Mouse (Mus musculus) ES-E14 (cell line): Measurements from ENCODE around the gene Ankrd10. TPM values are rescaled to one million over a fixed set of nuclear protein-coding genes. Genes with fewer than 3 reads are reported as not detected.
"Not testable (repeated sequence)": the region's sequence is repeated elsewhere in the genome, so short reads cannot be mapped to it uniquely, and the experiment has no call there.

Experiments used
- DNase-seq: peaks from one replicate; pipeline ENCODE4 v3.0.0-alpha.2; 2013; ENCODE audit warnings: low read depth, low spot score
- H3K27ac ChIP-seq: 2 replicates; pipeline ENCODE4 v1.5.1; 2012; ENCODE audit warnings: low read depth, mild to moderate bottlenecking, low read length, moderate library complexity, mixed read lengths; ENCODE audit not compliant: poor library complexity, insufficient read depth, severe bottlenecking
- H3K36me3 ChIP-seq: 2 replicates; pipeline ENCODE4 v1.6.1; 2012; ENCODE audit warnings: mild to moderate bottlenecking, low read length, moderate library complexity, mixed read lengths; ENCODE audit not compliant: control insufficient read depth, poor library complexity, insufficient read depth, severe bottlenecking
- H3K4me1 ChIP-seq, 2 experiments: fragments of 150-350 bp in 1 of 2; sonication (generic) in 1 of 2; 2 replicates each; pipeline ENCODE4 v1.6.1; 2012; ENCODE audit warnings: low read length in 2 of 2, mild to moderate bottlenecking in 1 of 2, mixed read lengths in 1 of 2; ENCODE audit not compliant: control insufficient read depth in 2 of 2, insufficient read depth in 2 of 2, poor library complexity in 1 of 2
- H3K4me3 ChIP-seq, 2 experiments: fragments of 150-350 bp in 1 of 2; sonication (generic) in 1 of 2; 2 replicates each; pipeline ENCODE4 v1.5.1; 2012; ENCODE audit warnings: low read length in 2 of 2, low read depth in 1 of 2, mild to moderate bottlenecking in 1 of 2, mixed read lengths in 1 of 2; ENCODE audit not compliant: insufficient read depth in 1 of 2, poor library complexity in 1 of 2, severe bottlenecking in 1 of 2
- H3K9ac ChIP-seq: 2 replicates; pipeline ENCODE4 v1.6.1; 2012; ENCODE audit warnings: low read depth, mild to moderate bottlenecking, low read length, mixed read lengths; ENCODE audit not compliant: poor library complexity, insufficient read depth, severe bottlenecking
- H3K9me3 ChIP-seq: fragments of 150-350 bp; sonication (generic); 2 replicates; pipeline ENCODE4 v1.6.1; 2012; ENCODE audit warnings: low read depth, mild to moderate bottlenecking, low read length; ENCODE audit not compliant: control insufficient read depth, insufficient read depth
- CHD2 ChIP-seq: IDR thresholded peaks from 2 replicates; pipeline ENCODE4 v1.6.1; 2014; ENCODE audit warnings: mild to moderate bottlenecking, low read depth, low read length, inconsistent platforms
- HCFC1 ChIP-seq: IDR thresholded peaks from 2 replicates; pipeline ENCODE4 v1.6.1; 2012; ENCODE audit warnings: low read length, inconsistent platforms, borderline replicate concordance; ENCODE audit not compliant: insufficient read depth
- MAFK ChIP-seq: IDR thresholded peaks from 2 replicates; pipeline ENCODE4 v1.6.1; 2014; ENCODE audit warnings: mild to moderate bottlenecking, low read depth, low read length, inconsistent platforms; ENCODE audit not compliant: insufficient read depth
- ZC3H11A ChIP-seq: IDR thresholded peaks from 2 replicates; pipeline ENCODE4 v1.6.1; 2012; ENCODE audit warnings: low read depth, mild to moderate bottlenecking, inconsistent platforms, low read length, borderline replicate concordance
- ZNF384 ChIP-seq: IDR thresholded peaks from 2 replicates; pipeline ENCODE4 v1.6.1; 2012; ENCODE audit warnings: low read depth, low read length, inconsistent platforms
- in situ Hi-C, 2 experiments: fragments of 600-800 bp; cut with MboI; formaldehyde crosslinking; loops; one replicate each; pipeline ENCODE4 v1.15.1; 2025; ENCODE audit warnings: low sequenced_read_pairs in 2 of 2, inconsistent platforms in 1 of 2; ENCODE audit not compliant: unreplicated experiment in 2 of 2
- total RNA-seq: library from RNA; depleted of rRNA; stranded (reverse); fragments of 300-350 nt; gene quantifications from 2 replicates; pipeline ENCODE4 v1.2.3, GENCODE M21; 2012; rRNA removed

Ankrd10 gene
- total RNA-seq: 165 and 235 TPM in 2 replicates

DNA sequence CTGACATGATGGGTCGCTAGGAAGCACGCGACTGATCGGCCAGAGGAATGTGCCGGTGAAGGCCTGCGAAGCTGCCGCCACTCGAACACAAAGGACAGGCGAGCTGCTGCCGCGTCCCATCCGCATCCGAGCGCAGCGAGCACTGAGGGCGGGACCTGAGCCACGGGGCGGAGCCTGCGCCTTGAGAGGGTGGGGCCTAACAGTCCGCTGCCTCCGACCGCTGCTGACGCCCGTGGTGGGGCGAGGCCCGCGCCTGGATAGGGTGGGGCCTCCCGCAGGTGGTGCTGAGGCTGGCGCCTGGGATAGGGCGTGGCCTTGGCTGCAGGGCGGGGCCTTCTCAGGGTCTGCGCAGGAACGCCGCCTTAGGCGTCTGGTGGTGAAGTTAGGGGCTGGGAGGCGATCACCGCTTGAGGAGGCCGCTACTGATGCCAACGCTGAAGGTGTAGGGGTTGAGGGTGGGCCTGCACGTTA is at the start of gene Ankrd10:
Ankrd10 (minus strand) TSS at position 147 of the 471 bp plus-strand sequence.
- Histone ChIP-seq H3K36me3 (peaks cover 19% of the 10 kb centered on the region), H3K9me3 (no peaks in the 10 kb centered on the region), H3K4me1 (peaks cover 3 to 17% of the 10 kb centered on the region in 2 experiments; a peak in 2 of 4 replicates), H3K27ac (peak within 1 kb of the TSS; percentile 90), H3K4me3 (peak within 1 kb of the TSS; percentile 87 to 88), H3K9ac (peak within 1 kb of the TSS; percentile 98)
- TF ChIP-seq HCFC1: peak; percentile 41; the same call in 1 of the 2 replicates
- no peak for TF ChIP-seq ZC3H11A
- no peak for TF ChIP-seq MAFK
- peak; percentile 93 for DNase-seq
- in situ Hi-C loops: no loop called here

DNA sequence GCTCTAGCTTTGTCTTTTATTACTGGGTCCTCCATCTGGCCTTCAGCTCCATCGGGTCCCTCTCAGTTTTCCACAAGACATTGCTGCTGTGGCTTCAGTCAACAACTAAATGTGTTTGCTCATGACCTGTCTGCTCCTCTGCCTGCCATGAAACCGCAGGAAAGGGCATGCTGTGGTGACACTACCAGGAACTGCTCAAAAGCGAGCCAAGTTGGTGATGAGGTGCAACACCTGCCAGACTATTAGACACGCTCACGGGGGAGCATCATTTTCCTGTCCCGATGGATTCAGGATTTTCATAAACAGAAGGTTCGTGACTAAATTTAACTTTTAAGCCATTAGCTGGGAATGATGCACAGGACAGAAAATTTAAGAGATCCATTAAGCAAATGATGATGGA is 49.0 kb upstream of the Ankrd10 start:
- H3K9me3 ChIP-seq: no peaks in the 10 kb centered on the region
- no peak overlapping the region for H3K27ac ChIP-seq
- in situ Hi-C loops: no loop called here
- H3K4me1 ChIP-seq: no peaks in the 10 kb centered on the region
- H3K9ac ChIP-seq: no peak overlapping the region
- H3K4me3 ChIP-seq: no peak overlapping the region
- TF ChIP-seq CHD2 (no peak), ZC3H11A (no peak), MAFK (no peak), ZNF384 (no peak), HCFC1 (no peak)
- DNase-seq: no peak
- H3K36me3 ChIP-seq: no peaks in the 10 kb centered on the region

- Histone ChIP-seq H3K27ac (no peak overlapping the region), H3K36me3 (no peaks in the 10 kb centered on the region), H3K4me1 (peaks cover 3% of the 10 kb centered on the region in 2 experiments; a peak in 2 of 4 replicates), H3K9me3 (no peaks in the 10 kb centered on the region), H3K4me3 (no peak overlapping the region), H3K9ac (no peak overlapping the region)
- in situ Hi-C loops: loop anchor here in 1 of 2 experiments (5.0 kb wide), 1 partner anchor 909 kb away; no protein-coding TSS in a partner anchor
- DNase-seq: no peak
- TF ChIP-seq HCFC1 (no peak), ZNF384 (no peak), MAFK (no peak), ZC3H11A (no peak), CHD2 (no peak)
These were observed 32.8 kb upstream of the Ankrd10 start for GRCm38 (mm10) chr8:11668308-11668707.

- H3K9ac ChIP-seq, H3K27ac ChIP-seq, H3K9me3 ChIP-seq, DNase-seq, H3K4me3 ChIP-seq, H3K36me3 ChIP-seq, H3K4me1 ChIP-seq: not testable (repeated sequence)
- in situ Hi-C loops: loop anchor here in 1 of 2 experiments (5.0 kb wide), 1 partner anchor 911 kb away; no protein-coding TSS in a partner anchor
These were observed 30.6 kb upstream of the Ankrd10 start for GRCm38 (mm10) chr8:11666023-11666716.

DNA sequence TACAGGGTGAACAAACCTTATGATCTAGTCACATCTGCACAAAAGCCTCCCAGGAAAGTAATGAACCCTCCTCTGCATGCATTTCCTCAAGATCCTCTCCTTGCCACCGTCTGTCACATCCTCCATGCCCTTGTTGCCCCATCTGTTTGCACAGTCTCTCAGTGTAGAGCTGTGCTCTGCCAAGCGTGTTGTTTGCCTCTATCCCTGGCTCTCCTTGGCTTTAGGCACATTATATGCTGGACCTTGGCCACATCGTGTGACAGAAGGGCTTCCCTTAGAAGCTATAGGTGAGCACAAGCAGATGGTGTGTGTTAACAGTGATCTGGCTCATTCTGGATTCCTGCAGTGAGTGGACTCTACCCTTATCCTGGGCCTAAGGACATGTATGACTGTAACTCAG is 26.4 kb upstream of the Ankrd10 start:
- TF ChIP-seq HCFC1 (no peak), MAFK (no peak), CHD2 (no peak), ZNF384 (no peak), ZC3H11A (no peak)
- Histone ChIP-seq H3K4me1 (peaks cover 3% of the 10 kb centered on the region in 2 experiments; a peak in 2 of 4 replicates), H3K27ac (no peak overlapping the region), H3K9me3 (no peaks in the 10 kb centered on the region), H3K4me3 (no peak overlapping the region), H3K36me3 (no peaks in the 10 kb centered on the region), H3K9ac (no peak overlapping the region)
- in situ Hi-C loops: no loop called here
- DNase-seq: no peak
